Mouse (Mus musculus) heart, embryonic 16.5 days (tissue): ENCODE data around the gene Pnp. TPM values are rescaled to one million over a fixed set of nuclear protein-coding genes. Genes with fewer than 3 reads are reported as not detected.
"Not testable (repeated sequence)": the region's sequence is repeated elsewhere in the genome, so short reads cannot be mapped to it uniquely, and the experiment has no call there.

ENCODE experiments used
- ATAC-seq: fragments of 200-750 bp; cut with Nextera tagmentation; replicated peaks from 2 replicates; pipeline ENCODE4 v1.8.0; 2017; ENCODE audit warnings: moderate number of reproducible peaks; ENCODE audit not compliant: insufficient read depth, low FRiP score; ENCODE audit errors: extremely low read depth
- H3K27ac ChIP-seq: fragments of 300-500 bp; sonication (generic); 2 replicates; pipeline ENCODE4 v1.5.1; 2014; ENCODE audit warnings: mild to moderate bottlenecking, low read length, control low read depth, moderate library complexity
- H3K27me3 ChIP-seq: fragments of 300-500 bp; sonication (generic); 2 replicates; pipeline ENCODE4 v1.6.1; 2014; ENCODE audit warnings: low read length, mixed read lengths; ENCODE audit not compliant: control insufficient read depth, insufficient read depth
- H3K36me3 ChIP-seq: fragments of 300-500 bp; sonication (generic); 2 replicates; pipeline ENCODE4 v1.6.1; 2014; ENCODE audit not compliant: control insufficient read depth, insufficient read depth
- H3K4me1 ChIP-seq: fragments of 300-500 bp; sonication (generic); 2 replicates; pipeline ENCODE4 v1.6.1; 2014; ENCODE audit warnings: low read length, mixed read lengths; ENCODE audit not compliant: control insufficient read depth, insufficient read depth
- H3K4me2 ChIP-seq: fragments of 300-500 bp; sonication (generic); 2 replicates; pipeline ENCODE4 v1.6.1; 2014; ENCODE audit warnings: low read depth, mild to moderate bottlenecking, control low read depth, low read length
- H3K4me3 ChIP-seq: fragments of 300-500 bp; sonication (generic); 2 replicates; pipeline ENCODE4 v1.5.1; 2014; ENCODE audit warnings: mild to moderate bottlenecking, control low read depth, low read length
- H3K9ac ChIP-seq: fragments of 300-500 bp; sonication (generic); 2 replicates; pipeline ENCODE4 v1.6.1; 2014; ENCODE audit warnings: low read length, control low read depth
- H3K9me3 ChIP-seq: fragments of 300-500 bp; sonication (generic); replicated peaks from 2 replicates; pipeline ENCODE4 v1.6.1; 2016; ENCODE audit warnings: low read length; ENCODE audit not compliant: control insufficient read depth
- WGBS: fragments of 180-500 bp; shearing (Covaris S2); extraction: QIAGEN DNeasy Blood & Tissue Kit; methylation state at CpG from one replicate; pipeline ENCODE4 v1.1.7; 2014; 5-methylcytosine and 5-hydroxymethylcytosine counted together
- polyA plus RNA-seq: library from polyadenylated mRNA; unstranded; fragments of >200 nt; fragmentation: Nextera tagmentation; extraction: Ambion mirVana; gene quantifications from 2 replicates; pipeline ENCODE4 v1.2.1, GENCODE M21; 2015

The Pnp gene
- polyA plus RNA-seq, 1 experiment from 2014 or later, result 36.9 TPM

- Histone ChIP-seq H3K4me3 (no peak overlapping the region), H3K36me3 (no peaks in the 10 kb centered on the region), H3K27me3 (no peaks in the 10 kb centered on the region), H3K9ac (peak overlapping the region; percentile 57; the same call in 1 of the 2 replicates), H3K4me2 (peak overlapping the region; percentile 36), H3K4me1 (peaks cover 22% of the 10 kb centered on the region), H3K27ac (peak overlapping the region; percentile 96), H3K9me3 (0 out of 2 replicates have a peak, but pooled peaks cover 4% of the 10 kb centered on the region)
- WGBS, result 26% methylated on average over 13 of the region's 13 CpGs
- peak; percentile 86 for ATAC-seq
Measured at GRCm38 (mm10) chr14:51007914-51008713, 77.2 kb downstream of the Pnp start.

GRCm38 (mm10) chr14:51008781-51009180 is 77.9 kb downstream of the Pnp start:
- Histone ChIP-seq H3K9ac (no peak overlapping the region), H3K9me3 (0 out of 2 replicates have a peak, but pooled peaks cover 4% of the 10 kb centered on the region), H3K4me3 (no peak overlapping the region), H3K4me1 (peaks cover 22% of the 10 kb centered on the region), H3K27ac (peak overlapping the region; percentile 96), H3K4me2 (peak overlapping the region; percentile 36), H3K36me3 (no peaks in the 10 kb centered on the region), H3K27me3 (no peaks in the 10 kb centered on the region)
- no peak for ATAC-seq
- 70% methylated on average over 4 of the region's 4 CpGs for WGBS

- Histone ChIP-seq H3K4me1 (peaks cover 22% of the 10 kb centered on the region), H3K9ac (no peak overlapping the region), H3K4me3 (no peak overlapping the region), H3K4me2 (no peak overlapping the region), H3K27ac (peak overlapping the region; percentile 96), H3K27me3 (no peaks in the 10 kb centered on the region), H3K36me3 (no peaks in the 10 kb centered on the region), H3K9me3 (0 out of 2 replicates have a peak, but pooled peaks cover 4% of the 10 kb centered on the region)
- ATAC-seq, result no peak
- 88% methylated on average over 6 of the region's 6 CpGs for WGBS
Measured at GRCm38 (mm10) chr14:51009572-51009971, 78.7 kb downstream of the Pnp start.

- not testable (repeated sequence) for H3K9ac ChIP-seq, H3K27me3 ChIP-seq, ATAC-seq, H3K36me3 ChIP-seq, H3K27ac ChIP-seq, H3K4me1 ChIP-seq, H3K9me3 ChIP-seq, H3K4me2 ChIP-seq, H3K4me3 ChIP-seq
- WGBS, result 75% methylated on average over 3 of the region's 3 CpGs
Measured at GRCm38 (mm10) chr14:51014724-51015123, 83.8 kb downstream of the Pnp start.

Other genes starting within 250 kb of the Pnp start
- not detected in 2 replicates for gene Olfr747, start 237.9 kb upstream of the Pnp start, polyA plus RNA-seq
- gene Olfr748, start 223.7 kb upstream of the Pnp start, polyA plus RNA-seq, result not detected in 2 replicates
- not detected in 2 replicates for gene Olfr749, start 186.0 kb upstream of the Pnp start, polyA plus RNA-seq
- gene Ttc5, start 145.6 kb upstream of the Pnp start, polyA plus RNA-seq, result 46.1 and 48.8 TPM in 2 replicates
- gene Ccnb1ip1, start 123.3 kb upstream of the Pnp start, polyA plus RNA-seq, result not detected in 2 replicates
- 39.3 and 40.4 TPM in 2 replicates for gene Parp2, start 123.2 kb upstream of the Pnp start, polyA plus RNA-seq
- 5.1 and 5.6 TPM in 2 replicates for gene Tep1, start 60.5 kb upstream of the Pnp start, polyA plus RNA-seq
- 0.12 and 0.16 TPM in 2 replicates for gene Klhl33, start 33.6 kb upstream of the Pnp start, polyA plus RNA-seq
- gene Osgep, start 6.2 kb upstream of the Pnp start, polyA plus RNA-seq, result 134 and 141 TPM in 2 replicates
- 118 and 126 TPM in 2 replicates for gene Apex1, start 6.1 kb upstream of the Pnp start, polyA plus RNA-seq
- gene Pip4p1, start 226 bp upstream of the Pnp start, polyA plus RNA-seq, result 32.5 and 37.9 TPM in 2 replicates
- gene Gm49342, start 13.4 kb downstream of the Pnp start, polyA plus RNA-seq, result not detected in 2 replicates
- 0.31 and 0.43 TPM in 2 replicates for gene Pnp2, start 24.9 kb downstream of the Pnp start, polyA plus RNA-seq
- gene Rnase10, start 76.7 kb downstream of the Pnp start, polyA plus RNA-seq, result 0.21 and 0.37 TPM in 2 replicates
- gene Rnase9, start 110.8 kb downstream of the Pnp start, polyA plus RNA-seq, result not detected in 2 replicates
- gene Rnase11, start 119.1 kb downstream of the Pnp start, polyA plus RNA-seq, result not detected in 2 replicates
- gene Rnase12, start 126.6 kb downstream of the Pnp start, polyA plus RNA-seq, result 0.71 TPM in 1 of 2 replicates, not detected in the other
- not detected in 2 replicates for gene Olfr750, start 143.4 kb downstream of the Pnp start, polyA plus RNA-seq
- gene Rnase4, start 160.0 kb downstream of the Pnp start, polyA plus RNA-seq, result 27.3 and 30.5 TPM in 2 replicates
- 3.4 and 4.4 TPM in 2 replicates for gene Ang, start 160.1 kb downstream of the Pnp start, polyA plus RNA-seq
- gene Eddm3b, start 183.3 kb downstream of the Pnp start, polyA plus RNA-seq, result not detected in 2 replicates
- 0.80 and 1.1 TPM in 2 replicates for gene Rnase6, start 192.8 kb downstream of the Pnp start, polyA plus RNA-seq
- gene Rnase1, start 215.7 kb downstream of the Pnp start, polyA plus RNA-seq, result 0.91 and 1.1 TPM in 2 replicates
- not detected in 2 replicates for gene Rnase2b, start 231.2 kb downstream of the Pnp start, polyA plus RNA-seq